Mouse (Mus musculus): ENCODE measurements around the gene Kcnk4. TPM values are rescaled to one million over a fixed set of nuclear protein-coding genes. Genes with fewer than 3 reads are reported as not detected.
A peak's percentile ranks its signal among the peaks of the same experiment; 100 is the strongest.

The Kcnk4 gene
- polyA plus RNA-seq, 1 experiment = 1.8 TPM

GRCm38 (mm10) chr19:6928080-6928479, 6.2 kb downstream of the Kcnk4 start:
- Histone ChIP-seq H3K27me3 (ENCODE audit: control insufficient read depth, insufficient read depth, low read length) (peaks cover 28% of the 10 kb centered on the region; the same call in 1 of the 2 replicates), H3K4me3 (ENCODE audit: control insufficient read depth, insufficient read depth, low read length) (no peak overlapping the region), H3K36me3 (ENCODE audit: control insufficient read depth, insufficient read depth, low read length) (no peaks in the 10 kb centered on the region), H3K27ac (ENCODE audit: control insufficient read depth, insufficient read depth, low read length) (no peak overlapping the region), H3K4me1 (replicated peaks; ENCODE audit: control insufficient read depth, insufficient read depth, low read length) (peaks cover 12% of the 10 kb centered on the region)
- WGBS = 26% methylated on average over 9 of the region's 9 CpGs
- no peak for DNase-seq
- no peak for TF ChIP-seq CTCF (IDR thresholded peaks at IDR 0.05; ENCODE audit: borderline replicate concordance, control insufficient read depth, extremely low read depth, insufficient read depth, low read length, poor library complexity)
- no peak for TF ChIP-seq POLR2A (IDR thresholded peaks at IDR 0.05; ENCODE audit: control insufficient read depth, extremely low read depth, insufficient read depth, low read length, poor library complexity)

- Histone ChIP-seq H3K27me3 (ENCODE audit: control insufficient read depth, insufficient read depth, low read length) (peaks cover 22% of the 10 kb centered on the region; the same call in 1 of the 2 replicates), H3K36me3 (ENCODE audit: control insufficient read depth, insufficient read depth, low read length) (no peaks in the 10 kb centered on the region), H3K4me1 (replicated peaks; ENCODE audit: control insufficient read depth, insufficient read depth, low read length) (peaks cover 19% of the 10 kb centered on the region), H3K4me3 (ENCODE audit: control insufficient read depth, insufficient read depth, low read length) (no peak overlapping the region), H3K27ac (ENCODE audit: control insufficient read depth, insufficient read depth, low read length) (no peak overlapping the region)
- TF ChIP-seq POLR2A (IDR thresholded peaks at IDR 0.05; ENCODE audit: control insufficient read depth, extremely low read depth, insufficient read depth, low read length, poor library complexity) (no peak), CTCF (IDR thresholded peaks at IDR 0.05; ENCODE audit: borderline replicate concordance, control insufficient read depth, extremely low read depth, insufficient read depth, low read length, poor library complexity) (no peak)
- 19% methylated on average over 26 of the region's 26 CpGs for WGBS
- DNase-seq = no peak
Measured at GRCm38 (mm10) chr19:6926559-6927255, 7.6 kb downstream of the Kcnk4 start.

GRCm38 (mm10) chr19:6925611-6926329, 8.5 kb downstream of the Kcnk4 start:
- Histone ChIP-seq H3K36me3 (ENCODE audit: control insufficient read depth, insufficient read depth, low read length) (no peaks in the 10 kb centered on the region), H3K4me3 (ENCODE audit: control insufficient read depth, insufficient read depth, low read length) (no peak overlapping the region), H3K4me1 (replicated peaks; ENCODE audit: control insufficient read depth, insufficient read depth, low read length) (peaks cover 21% of the 10 kb centered on the region), H3K27me3 (ENCODE audit: control insufficient read depth, insufficient read depth, low read length) (peaks cover 22% of the 10 kb centered on the region; the same call in 1 of the 2 replicates), H3K27ac (ENCODE audit: control insufficient read depth, insufficient read depth, low read length) (no peak overlapping the region)
- DNase-seq = no peak
- TF ChIP-seq CTCF (IDR thresholded peaks at IDR 0.05; ENCODE audit: borderline replicate concordance, control insufficient read depth, extremely low read depth, insufficient read depth, low read length, poor library complexity) = no peak
- TF ChIP-seq POLR2A (IDR thresholded peaks at IDR 0.05; ENCODE audit: control insufficient read depth, extremely low read depth, insufficient read depth, low read length, poor library complexity) = no peak
- 33% methylated on average over 40 of the region's 40 CpGs for WGBS

- peaks cover 27% of the 10 kb centered on the region for H3K4me1 ChIP-seq (replicated peaks; ENCODE audit: control insufficient read depth, insufficient read depth, low read length)
- no peak for DNase-seq
- peaks cover 22% of the 10 kb centered on the region; the same call in 1 of the 2 replicates for H3K27me3 ChIP-seq (ENCODE audit: control insufficient read depth, insufficient read depth, low read length)
- no peaks in the 10 kb centered on the region for H3K36me3 ChIP-seq (ENCODE audit: control insufficient read depth, insufficient read depth, low read length)
- no peak within 1 kb of the TSS for H3K27ac ChIP-seq (ENCODE audit: control insufficient read depth, insufficient read depth, low read length)
- H3K4me3 ChIP-seq (ENCODE audit: control insufficient read depth, insufficient read depth, low read length) = peak within 1 kb of the TSS; percentile 10; the same call in 1 of the 2 replicates
- WGBS = 7% methylated on average over 9 of the region's 9 CpGs
- TF ChIP-seq POLR2A (IDR thresholded peaks at IDR 0.05; ENCODE audit: control insufficient read depth, extremely low read depth, insufficient read depth, low read length, poor library complexity) (no peak), CTCF (IDR thresholded peaks at IDR 0.05; ENCODE audit: borderline replicate concordance, control insufficient read depth, extremely low read depth, insufficient read depth, low read length, poor library complexity) (no peak)
Measured at GRCm38 (mm10) chr19:6925307-6925573, 9.1 kb downstream of the Kcnk4 start, which contains the start of gene Catsperz. Catsperz (minus strand) TSS chr19:6925380.

- Histone ChIP-seq H3K27ac (ENCODE audit: control insufficient read depth, insufficient read depth, low read length) (no peak overlapping the region), H3K4me1 (replicated peaks; ENCODE audit: control insufficient read depth, insufficient read depth, low read length) (peaks cover 30% of the 10 kb centered on the region), H3K4me3 (ENCODE audit: control insufficient read depth, insufficient read depth, low read length) (peak overlapping the region; percentile 10; the same call in 1 of the 2 replicates), H3K27me3 (ENCODE audit: control insufficient read depth, insufficient read depth, low read length) (peaks cover 22% of the 10 kb centered on the region; the same call in 1 of the 2 replicates), H3K36me3 (ENCODE audit: control insufficient read depth, insufficient read depth, low read length) (no peaks in the 10 kb centered on the region)
- WGBS = 6% methylated on average over 39 of the region's 39 CpGs
- 0 out of 2 replicates have a peak, but pooled peaks have one; percentile 70 for TF ChIP-seq CTCF (IDR thresholded peaks at IDR 0.05; ENCODE audit: borderline replicate concordance, control insufficient read depth, extremely low read depth, insufficient read depth, low read length, poor library complexity)
- TF ChIP-seq POLR2A (IDR thresholded peaks at IDR 0.05; ENCODE audit: control insufficient read depth, extremely low read depth, insufficient read depth, low read length, poor library complexity) = no peak
- peak; percentile 88 for DNase-seq
Measured at GRCm38 (mm10) chr19:6924461-6925306, 9.6 kb downstream of the Kcnk4 start.

Data from thymus, adult 2 months (tissue).